Mouse (Mus musculus) inflammation-experienced regulatory T-cells, adult 6 months (primary cell): ENCODE measurements around the gene Ikzf1. TPM values are rescaled to one million over a fixed set of nuclear protein-coding genes. Genes with fewer than 3 reads are reported as not detected.
A peak's percentile ranks its signal among the peaks of the same experiment; 100 is the strongest.

Experiments
- ATAC-seq: one replicate; pipeline ENCODE4 v1.8.0; 2017
- polyA plus RNA-seq, 3 experiments: library from polyadenylated mRNA; unstranded; fragments of 100-300 nt; shearing (Covaris generic); gene quantifications; one replicate each; pipeline ENCODE4 v1.2.1; 2017

Gene Ikzf1
- polyA plus RNA-seq, 3 experiments from 2014 or later: 134 to 138 (median 138) TPM

DNA sequence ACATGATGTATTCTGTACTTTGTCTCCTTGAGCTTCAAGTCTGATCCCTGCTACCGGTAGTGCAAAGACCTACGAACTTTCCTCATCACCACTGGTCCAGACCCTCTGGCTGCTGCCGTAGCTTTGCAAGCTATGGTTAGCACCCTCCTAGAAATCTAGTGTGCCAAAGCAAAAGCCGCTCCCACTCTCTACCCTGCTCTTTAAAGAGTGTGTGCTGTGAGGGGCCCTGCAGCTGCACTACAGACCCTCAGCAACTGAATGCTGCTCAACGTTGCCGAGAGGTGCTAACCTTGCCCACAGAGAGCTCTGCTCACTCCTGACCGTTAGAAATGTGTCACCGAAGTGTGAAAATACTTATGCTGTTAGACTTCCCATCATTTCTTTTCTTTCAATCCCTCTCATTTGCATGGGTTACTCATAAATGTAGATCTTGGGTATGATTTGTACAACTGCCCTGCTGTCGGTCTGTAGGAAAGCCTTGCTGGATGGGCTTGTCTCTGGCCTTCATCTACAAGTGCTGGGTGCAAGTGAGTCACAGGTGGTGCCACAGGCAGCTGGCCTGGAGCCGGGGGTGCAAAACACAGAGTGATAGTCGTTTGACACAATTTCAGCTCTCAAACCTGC, 40.6 kb downstream of the Ikzf1 start:
- ATAC-seq: no peak

DNA sequence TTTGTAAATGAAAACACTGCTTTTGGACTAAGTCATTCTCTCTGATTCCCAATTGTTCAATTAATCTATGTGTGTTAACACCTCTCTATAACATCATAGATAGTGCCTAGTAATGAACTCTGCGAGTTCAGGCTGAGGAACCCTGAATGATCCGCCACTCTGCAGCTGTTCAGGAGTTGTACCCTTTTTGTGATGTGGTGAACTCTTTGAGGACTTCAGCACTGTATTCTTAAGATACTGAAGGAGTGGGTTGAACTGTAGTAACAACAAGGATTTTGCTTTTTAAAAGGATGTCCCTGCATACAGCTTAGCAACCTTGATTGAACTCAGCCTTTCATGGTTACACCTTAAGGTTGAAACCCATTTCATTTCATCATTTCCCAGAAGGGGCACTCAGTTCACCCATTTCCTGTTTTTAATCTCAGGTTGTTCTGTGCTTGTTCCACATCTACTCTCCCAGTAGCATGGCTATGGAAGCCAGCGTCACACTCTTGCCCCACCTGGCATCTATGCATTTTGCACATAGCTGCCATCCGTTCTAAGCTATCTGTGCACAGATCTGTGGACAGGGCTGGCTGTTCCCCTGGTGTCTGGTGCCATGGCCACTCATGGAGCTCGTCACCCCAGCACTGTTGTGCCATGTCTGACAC, 41.2 kb downstream of the Ikzf1 start:
- peak; percentile 72 for ATAC-seq

DNA sequence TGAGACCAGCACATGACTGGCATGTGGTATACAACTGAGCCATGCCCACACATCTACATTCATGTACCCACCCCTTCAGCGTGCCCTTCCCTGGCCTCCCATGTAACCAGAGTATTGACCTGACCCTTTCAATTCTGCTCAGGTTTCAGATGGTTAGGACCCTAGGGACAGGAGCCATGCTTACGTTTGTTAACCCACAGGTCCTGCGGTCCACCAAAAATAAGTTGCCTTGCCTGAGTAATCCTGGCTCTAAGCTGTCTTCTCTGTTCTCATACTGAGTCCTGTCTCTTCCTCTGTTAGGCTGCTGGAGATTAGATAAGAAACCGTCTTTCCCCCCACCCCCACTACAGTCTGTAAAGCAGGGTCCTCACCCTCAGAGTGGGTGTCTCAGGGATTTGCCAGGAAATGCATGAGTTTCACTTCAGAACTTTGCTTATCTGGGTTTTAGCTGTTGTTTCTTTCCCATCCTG, 42.0 kb downstream of the Ikzf1 start:
- no peak for ATAC-seq

DNA sequence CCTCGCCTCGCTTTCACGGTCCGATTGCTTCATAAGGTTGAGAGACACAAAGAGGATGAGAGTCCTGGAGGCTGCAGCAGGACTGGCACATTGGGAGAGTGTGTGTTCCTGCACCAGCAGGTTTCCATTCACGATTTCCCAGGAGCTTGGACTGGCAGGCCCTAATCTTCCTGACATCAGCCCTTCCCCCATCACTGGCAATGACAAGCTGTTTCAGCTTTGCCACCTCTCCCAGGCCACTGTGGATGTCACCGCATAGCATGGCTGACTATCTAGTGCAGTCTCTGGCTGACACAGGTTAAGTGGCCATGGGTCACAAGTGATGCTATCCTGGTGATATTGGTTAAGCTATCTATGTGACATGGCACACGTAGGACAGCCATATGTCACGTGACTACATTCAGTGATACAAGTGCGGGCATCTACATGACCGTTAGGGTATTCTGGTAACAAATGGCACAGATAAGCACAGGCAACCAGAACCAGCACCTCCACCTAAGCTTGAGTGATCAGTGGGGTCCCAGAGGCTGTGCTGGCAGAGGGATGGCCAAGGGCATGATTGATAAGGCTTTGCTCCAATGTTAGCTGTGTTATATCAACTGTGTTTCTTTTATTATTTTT, 43.2 kb downstream of the Ikzf1 start:
- no peak for ATAC-seq

DNA sequence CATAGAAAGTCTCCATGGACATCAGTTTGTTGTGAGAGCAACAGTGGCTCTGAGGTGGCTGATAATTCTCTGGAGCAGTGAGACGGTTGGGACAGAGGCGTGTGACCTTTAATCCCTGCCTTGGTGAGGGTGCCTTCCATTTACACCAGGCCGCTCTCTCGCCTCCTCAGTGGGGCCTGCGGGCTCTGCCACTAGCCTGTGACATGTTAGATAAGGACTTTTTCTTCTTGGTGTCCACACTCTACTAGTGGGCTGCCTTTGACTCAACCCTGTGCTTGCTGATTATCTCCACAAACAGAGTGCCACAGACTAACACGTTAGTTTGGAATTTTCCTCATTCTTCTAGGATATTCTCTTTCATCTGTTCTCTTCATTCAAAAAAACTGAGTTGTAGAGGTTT, 44.4 kb downstream of the Ikzf1 start:
- no peak for ATAC-seq

DNA sequence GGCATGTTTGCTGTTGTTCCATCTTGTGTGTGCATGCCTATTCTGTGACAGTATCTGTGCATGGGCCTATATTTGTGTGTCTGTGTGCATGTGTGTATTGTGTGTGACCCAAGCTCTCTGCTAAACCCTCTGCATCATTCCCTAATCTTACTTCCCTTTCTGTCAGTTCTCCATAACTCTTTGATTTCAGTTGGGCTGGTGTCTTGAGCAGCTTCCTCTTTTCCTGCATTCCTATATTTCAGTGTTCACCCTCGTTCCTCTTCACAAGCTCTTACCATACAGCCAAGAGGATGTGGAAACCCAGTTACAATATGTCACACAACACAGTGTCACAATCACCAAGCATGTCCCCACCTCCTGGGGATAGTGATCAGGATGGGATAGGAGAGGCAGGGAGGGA, 45.3 kb downstream of the Ikzf1 start:
- ATAC-seq: no peak

DNA sequence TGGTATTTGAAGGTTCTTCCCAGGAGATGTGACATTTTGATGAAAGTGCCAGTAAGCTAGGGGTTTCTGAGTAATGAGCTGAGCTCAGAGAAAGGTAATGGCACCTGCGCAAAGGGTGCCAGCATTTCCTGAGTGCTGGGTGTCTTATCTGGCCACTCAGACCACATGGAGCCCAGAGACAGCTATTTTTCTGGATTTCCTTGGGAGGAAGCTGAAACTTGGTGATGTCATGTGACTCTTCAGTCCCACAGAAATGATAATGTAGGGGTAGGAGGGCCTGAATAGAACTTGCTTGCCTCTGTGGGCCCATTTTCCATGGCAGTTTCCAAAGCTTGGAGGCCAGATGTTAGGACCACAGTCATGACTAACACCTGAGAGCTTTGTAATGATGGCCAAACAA, 46.9 kb downstream of the Ikzf1 start:
- ATAC-seq: no peak

DNA sequence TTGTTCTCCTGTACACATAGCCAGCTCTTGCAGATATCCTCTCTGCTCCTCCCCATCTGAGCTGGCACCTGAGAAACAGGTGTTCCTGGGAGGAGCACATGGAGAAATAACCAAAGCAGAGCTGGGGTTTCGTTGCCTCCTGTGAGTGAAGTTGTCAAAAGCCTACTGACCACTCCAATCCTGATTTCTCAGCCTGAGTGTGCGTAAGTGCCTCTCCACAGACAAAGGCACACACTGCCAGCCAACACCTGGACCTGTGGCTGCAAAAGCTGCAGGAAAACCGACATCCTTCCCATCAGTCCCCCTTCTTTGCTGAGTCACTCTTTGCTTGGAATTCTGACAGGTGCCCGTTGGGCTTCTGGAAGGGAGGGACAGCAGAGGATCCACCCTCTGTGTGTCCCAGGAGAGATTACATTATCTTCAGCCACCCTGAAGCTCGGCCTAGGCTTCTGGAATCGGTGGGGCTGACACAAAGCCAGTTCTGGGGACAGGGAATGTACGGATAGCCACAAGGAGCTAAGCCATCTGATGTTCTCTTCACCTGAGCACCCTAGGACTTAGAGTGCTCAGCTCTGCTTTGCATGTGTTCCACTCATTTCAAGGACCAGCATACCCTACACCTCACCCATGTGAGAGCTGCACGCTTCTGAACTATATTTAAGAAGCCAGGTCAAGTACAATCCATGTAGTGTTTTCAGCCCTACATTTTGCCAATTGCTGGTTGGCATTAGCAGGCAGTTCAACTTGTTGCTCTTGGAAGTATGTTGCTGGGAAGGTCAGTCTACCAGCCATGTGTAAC, 48.4 kb downstream of the Ikzf1 start:
- ATAC-seq: no peak

DNA sequence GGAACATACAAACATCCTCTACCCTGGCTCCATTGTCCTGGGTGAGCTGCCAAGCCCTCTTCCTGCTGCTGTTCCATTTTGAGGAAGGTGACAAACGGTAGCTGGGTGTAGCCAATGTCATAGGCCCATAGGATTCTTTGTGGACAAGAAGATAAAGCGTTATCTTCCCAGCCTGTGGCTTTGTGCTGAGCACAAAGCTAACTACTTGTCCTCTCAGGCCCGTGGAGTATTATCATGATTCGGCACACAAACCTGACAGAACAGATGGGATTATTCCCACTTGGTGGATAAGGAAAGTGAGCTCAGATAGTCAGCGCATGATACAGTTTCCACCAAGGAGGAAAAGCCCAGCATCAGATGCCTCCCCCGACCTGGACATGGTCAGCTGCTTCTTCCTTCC, 50.4 kb downstream of the Ikzf1 start:
- ATAC-seq: no peak

DNA sequence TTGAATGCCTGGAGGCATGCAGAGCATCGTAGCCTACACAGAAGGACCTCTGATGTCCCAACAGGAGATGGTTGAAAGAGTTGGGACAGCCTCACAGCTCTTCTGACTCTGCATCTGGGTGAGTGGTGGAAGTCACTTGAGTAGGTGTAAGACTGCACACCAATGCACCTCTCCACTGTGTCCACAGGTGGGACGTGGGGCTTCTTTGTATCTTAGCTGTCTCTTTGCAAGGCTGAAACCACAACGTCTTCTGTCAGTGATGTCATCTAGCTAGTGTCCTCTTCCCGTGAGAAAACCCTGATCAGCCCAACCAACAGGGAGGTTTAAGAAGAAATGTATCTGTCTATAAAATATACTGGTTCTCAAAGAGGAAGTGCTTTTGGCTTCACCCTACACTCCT, 52.1 kb downstream of the Ikzf1 start:
- peak; percentile 62 for ATAC-seq

DNA sequence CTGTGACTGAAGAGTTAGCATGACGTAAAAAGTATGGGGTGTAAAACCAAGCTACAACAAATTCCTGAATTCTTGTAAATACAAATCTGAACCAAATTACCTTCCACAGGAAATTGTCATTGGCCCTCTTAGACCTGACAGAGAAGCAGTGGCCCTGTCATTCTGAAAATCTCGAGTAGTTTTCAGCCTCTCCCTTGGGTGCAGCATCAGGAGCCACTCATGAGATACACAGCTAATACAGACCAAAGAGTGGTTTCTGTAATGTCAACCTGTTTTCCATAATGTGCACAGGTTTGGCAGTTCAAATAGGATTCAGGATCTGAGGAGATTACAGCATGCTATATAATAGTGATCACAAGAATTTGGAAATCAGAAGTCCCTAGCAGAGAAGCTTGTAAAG, 52.8 kb downstream of the Ikzf1 start:
- no peak for ATAC-seq

DNA sequence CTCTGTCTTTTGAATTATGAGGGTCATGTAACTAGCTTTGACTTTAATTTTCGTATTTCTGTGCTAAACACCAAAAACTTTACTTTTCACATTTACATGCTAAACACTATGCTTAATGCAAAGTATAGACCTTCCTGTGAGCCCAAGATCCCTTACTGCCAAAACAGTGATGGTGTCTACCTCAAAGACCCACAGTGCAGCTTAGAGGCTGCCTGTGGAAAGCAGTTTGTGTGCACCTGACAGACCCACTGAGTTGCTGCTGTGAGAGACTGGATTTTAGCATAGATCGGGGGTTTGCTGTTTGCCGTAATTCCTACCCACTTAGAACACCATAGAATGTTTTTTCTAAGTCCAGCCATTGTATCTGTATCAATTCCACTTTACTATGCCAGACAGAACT, 54.3 kb downstream of the Ikzf1 start:
- ATAC-seq: no peak

DNA sequence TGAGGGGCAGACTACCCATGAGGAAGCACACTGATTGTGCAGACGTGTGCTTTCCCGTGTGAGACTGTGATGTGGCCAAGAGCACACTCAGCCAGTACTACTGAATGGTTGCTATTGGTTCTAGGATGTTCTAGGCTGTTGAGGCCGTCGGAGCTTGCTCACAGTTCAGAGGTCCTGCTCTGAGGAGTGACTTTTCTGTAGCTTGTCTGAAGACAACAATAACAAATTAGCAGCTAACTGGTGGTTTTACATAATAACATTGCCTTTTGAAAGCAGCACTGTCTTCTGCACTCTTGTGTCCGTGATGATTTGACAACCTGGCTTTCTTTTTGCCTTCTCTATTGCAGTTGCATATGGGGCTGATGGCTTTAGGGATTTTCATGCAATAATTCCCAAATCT, 55.8 kb downstream of the Ikzf1 start:
- no peak for ATAC-seq

DNA sequence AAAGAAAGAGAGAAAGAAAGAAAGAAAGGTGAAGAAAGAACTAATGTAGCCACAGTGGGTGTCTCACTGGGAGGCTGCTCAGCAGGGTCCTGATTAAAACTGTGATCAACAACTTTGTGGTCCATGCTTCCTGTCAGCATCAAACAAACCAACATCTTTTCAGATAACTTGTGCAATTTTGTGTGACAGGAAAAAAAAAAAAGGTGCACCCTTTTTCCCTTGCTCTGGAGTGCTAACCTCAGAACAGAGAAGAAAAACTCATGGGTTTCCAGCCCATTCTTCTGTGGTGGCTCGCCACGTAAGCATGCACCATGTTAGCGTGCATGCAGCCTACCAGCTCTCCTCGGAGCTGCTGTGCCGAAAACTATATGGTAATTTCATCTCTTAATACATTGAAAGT, 56.8 kb downstream of the Ikzf1 start:
- ATAC-seq: peak; percentile 60

DNA sequence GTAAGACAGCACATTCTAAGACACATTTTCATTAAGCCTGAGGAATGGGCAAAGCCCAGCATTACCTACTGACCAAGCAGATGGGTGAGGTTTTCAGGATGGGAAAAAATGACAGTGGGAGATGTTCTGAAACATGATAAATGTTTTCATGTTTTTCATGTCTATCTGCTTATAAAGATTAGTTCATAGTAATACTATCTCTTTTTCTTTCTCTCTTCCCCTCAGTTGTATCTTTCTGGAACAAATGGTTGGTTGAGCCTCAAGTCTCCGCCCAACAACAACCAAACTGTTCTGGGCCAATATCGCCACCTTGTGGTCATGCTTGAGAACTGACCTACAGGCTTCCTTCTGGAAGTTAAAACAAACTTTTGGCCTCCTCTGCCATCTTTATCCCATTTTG, 57.8 kb downstream of the Ikzf1 start:
- peak; percentile 59 for ATAC-seq

DNA sequence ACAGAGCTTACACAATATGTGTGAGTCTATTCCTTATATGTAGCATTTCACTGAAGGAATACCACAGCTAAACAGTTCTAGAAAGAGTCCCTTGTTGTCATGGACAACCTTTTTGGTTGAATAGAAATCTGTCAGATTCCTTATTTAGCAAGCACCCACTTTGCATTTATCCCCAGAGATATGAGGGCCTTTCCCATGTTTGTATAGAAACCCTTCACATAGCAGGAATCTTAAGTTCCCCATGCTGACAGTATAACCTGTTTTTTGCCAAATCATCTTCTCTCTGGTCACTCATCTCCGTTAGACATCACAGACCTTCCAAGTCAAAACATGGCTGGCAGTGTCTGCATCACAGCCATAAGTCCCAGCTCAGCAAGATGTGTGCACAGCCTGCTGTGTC, 59.4 kb downstream of the Ikzf1 start:
- ATAC-seq: no peak

DNA sequence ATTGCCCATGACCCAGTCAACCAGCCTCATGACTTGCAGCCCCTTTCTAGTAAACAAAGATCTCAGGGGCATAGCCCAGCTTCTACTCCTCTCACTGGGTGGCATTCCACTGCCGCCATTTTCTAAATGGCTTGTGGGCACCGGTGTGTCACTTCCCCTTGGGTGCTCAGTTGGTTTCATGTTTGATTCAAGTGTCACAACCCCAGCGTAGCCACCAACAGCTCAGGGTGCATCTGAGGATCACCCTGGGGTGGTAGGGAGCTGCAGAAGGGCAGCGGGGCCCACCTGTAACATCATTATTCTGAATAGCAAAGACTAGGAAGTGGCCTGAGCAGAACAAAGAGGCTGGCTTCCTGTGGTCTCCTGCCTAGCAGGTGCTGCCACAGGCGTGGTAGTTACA, 66.3 kb downstream of the Ikzf1 start:
- ATAC-seq: no peak

DNA sequence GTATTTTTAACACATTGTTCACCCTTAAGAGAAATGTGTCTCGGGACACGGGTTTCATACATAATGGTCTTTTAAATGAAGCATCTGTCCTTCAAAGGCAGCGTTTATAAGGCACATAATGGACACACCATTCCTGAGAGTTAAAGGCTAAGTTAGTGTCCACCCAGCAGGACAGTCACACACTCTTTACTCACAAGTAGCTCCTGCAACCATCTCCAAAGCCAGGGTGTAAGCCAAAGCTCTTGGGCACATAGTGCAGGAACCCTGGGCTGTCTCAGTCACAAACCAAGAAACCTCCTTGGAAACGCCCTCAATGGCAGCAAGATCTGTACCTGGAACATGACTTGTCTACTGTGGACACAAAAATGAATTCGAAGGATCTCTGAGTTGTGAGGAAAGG, 68.1 kb downstream of the Ikzf1 start:
- no peak for ATAC-seq

DNA sequence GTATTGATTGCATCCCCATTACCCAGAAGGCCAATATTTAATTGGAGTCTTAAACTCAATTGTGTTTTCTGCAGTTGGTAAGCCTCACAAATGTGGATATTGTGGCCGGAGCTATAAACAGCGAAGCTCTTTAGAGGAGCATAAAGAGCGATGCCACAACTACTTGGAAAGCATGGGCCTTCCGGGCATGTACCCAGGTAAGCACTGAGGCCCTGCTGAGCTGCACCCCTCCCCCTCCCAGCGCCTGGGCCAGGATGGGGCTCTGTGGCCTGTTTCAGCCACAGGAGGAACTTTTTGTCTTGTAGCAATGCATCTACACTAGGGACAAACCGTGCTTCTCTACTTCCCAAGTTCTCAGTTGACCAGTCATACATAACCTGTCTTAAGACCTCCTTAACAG, 73.3 kb downstream of the Ikzf1 start:
- ATAC-seq: no peak

DNA sequence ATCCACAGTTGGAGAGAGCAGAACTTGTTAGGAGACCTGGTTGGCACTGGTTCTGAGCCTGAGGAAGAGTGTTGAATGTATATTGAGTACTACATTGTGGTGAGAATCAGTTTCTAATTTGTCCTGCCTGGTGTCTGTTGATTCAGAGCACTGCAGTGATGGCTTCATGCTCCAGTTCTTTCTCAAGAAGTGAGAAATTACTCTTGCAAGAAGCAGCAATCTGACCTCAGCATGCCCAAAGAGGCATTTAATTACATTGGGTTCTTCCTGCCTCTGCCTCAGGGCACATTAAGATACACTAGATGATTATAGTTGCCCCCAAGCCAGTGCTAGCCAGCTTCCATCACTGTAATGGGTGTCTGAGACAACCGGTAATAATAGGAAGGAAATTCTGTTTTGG, 74.1 kb downstream of the Ikzf1 start:
- no peak for ATAC-seq

DNA sequence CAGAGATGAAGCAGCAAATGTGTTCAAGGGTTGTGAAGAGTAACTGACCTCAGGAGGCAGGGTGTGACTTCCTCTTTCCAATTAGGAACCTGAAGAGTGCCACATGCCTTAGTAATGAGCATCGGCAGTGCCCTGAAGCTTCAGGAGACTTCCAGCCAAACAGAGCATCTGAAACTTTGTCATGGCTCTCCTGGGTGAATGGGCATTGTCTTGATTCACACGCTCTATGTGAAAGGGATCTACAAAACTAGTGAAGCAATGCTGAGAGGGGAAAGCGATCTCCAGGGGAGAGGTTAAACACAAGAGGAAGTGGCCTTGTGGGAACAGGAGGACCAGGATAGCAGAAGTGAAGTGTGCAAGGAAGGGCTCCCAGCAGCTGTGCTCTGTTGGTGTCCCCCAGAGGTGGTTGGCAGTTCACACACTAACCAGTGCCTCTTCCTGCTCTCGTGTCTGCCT, 78.4 kb downstream of the Ikzf1 start:
- no peak for ATAC-seq

DNA sequence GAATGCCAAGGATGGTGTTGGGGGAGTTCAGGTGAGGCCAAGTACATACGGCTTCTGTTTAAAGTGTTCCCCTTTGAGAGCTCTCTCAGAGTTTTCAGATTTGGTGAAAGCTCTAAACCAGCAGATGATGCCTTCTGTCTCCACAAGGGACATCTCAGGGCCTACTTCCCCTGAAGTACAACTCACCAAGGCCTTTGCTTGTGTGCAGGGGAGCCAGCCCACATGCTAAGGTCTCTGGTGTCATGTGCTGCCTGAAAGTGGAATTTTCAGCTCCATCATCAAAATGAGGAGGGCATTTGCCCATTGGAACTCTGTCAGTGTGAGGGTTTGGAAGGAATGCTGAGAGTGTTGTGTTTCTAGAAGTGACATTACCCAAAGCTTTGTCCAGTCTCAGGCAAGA, 80.6 kb downstream of the Ikzf1 start:
- ATAC-seq: peak; percentile 11

DNA sequence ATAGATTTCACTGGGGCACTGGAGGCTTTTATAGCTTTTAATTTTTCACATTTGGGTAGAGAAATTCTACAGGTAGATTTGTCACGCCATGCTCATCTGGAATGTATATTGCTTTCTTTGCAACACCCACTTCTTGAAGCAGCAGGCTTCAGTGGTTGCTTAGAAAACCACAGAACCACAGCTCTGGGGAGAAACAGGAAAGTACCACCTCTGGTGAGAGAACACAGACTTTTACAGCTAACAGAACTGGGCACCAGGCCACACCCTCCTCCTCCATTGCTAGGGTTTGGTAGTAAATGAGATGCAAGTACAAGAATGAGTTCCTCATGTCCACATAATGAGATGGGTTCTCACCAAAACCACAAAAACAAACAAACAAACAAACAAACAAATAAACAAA, 81.3 kb downstream of the Ikzf1 start:
- peak; percentile 96 for ATAC-seq
